Mouse (Mus musculus) embryonic fibroblast, embryonic 13.5 days (primary cell): ENCODE results near the gene Gm10717.
"Not testable (repeated sequence)": the region's sequence is repeated elsewhere in the genome, so short reads cannot be mapped to it uniquely, and the experiment has no call there.

Experiments
- CTCF ChIP-seq: IDR thresholded peaks from 2 replicates; pipeline ENCODE4 v1.5.1; 2011; ENCODE audit warnings: mild to moderate bottlenecking, control low read depth, low read length, moderate library complexity, borderline replicate concordance; ENCODE audit not compliant: insufficient read depth
- POLR2A ChIP-seq: IDR thresholded peaks from 2 replicates; pipeline ENCODE4 v1.6.1; 2011; ENCODE audit warnings: low read depth, mild to moderate bottlenecking, control low read depth, low read length, moderate library complexity

- TF ChIP-seq POLR2A, CTCF: not testable (repeated sequence)
Measured at GRCm38 (mm10) chr9:3006179-3006578, 19.0 kb upstream of the Gm10717 start.
